Comparison of ENCODE assay signal across 8 mouse cellular contexts in the genomic region with DNA sequence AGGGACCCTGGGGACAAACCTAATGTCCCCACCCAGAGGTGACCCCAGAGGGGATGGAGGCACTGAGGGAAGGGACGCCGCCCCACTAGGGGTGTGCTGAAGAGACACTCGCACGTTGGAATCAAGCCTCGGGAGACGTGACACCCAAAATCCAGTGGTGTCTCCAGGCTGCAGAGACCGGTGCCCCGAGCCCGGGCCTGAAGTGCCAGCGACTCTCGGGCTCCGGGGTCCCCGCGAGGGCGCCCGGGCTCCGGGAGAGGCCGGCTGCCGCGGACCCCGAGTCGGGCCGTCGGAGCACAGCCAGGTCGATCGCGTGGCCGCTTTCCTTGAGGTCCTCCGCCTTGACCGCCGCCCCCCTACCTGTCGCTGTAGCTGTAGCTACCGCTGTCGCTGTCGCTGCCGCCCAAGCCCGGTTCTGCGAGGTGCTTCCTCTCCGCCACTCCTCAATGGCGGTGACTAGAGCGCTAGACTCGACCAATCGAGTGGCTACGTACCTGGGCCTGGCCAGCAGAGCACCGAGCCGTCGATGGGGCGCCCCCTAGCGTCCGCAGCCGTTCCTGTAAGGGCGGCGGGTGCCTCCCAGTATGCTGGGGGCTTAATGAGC. TPM values are rescaled to one million over a fixed set of nuclear protein-coding genes. Genes with fewer than 3 reads are reported as not detected.
DNase-seq lines count a peak whose midpoint lies in the region; ATAC-seq lines count a peak whose summit lies in the region.

Vps13d (minus strand) TSS at position 447 of the 604 bp plus-strand sequence.

- no peaks in the 10 kb centered on the region for H3K9me3 ChIP-seq in hindbrain, embryonic 15.5 days

- peak within 1 kb of the TSS; percentile 79 for H3K9ac ChIP-seq in hindbrain, embryonic 15.5 days

- DNase-seq in WW6 (ENCODE audit: low read depth, low spot score), result peak; percentile 74
- DNase-seq in cerebellum, postnatal 36 days, result peak; percentile 89 to 92
- DNase-seq in gastrocnemius, adult 18-20 months (ENCODE audit: low spot score), result peak; percentile 89
- DNase-seq in layer of hippocampus, postnatal 36 days, result peak; percentile 87
- DNase-seq in lung, postnatal 36 days, result peak; percentile 96
- DNase-seq in retina, embryonic 14.5 days (ENCODE audit: low spot score), result peak; percentile 96
- DNase-seq in thymus, postnatal 36 days, result peak; percentile 91

- H3K4me2 ChIP-seq in hindbrain, embryonic 15.5 days, result peak within 1 kb of the TSS; percentile 88

- peak; percentile 94 for ATAC-seq in hindbrain, embryonic 15.5 days (ENCODE audit: low FRiP score, low read depth)

- peak within 1 kb of the TSS; percentile 81 for H3K27ac ChIP-seq in hindbrain, embryonic 15.5 days (replicated peaks)

- H3K36me3 ChIP-seq in hindbrain, embryonic 15.5 days, result peaks cover 7% of the 10 kb centered on the region; the same call in 1 of the 2 replicates

- H3K27me3 ChIP-seq in hindbrain, embryonic 15.5 days, result no peaks in the 10 kb centered on the region

- H3K4me3 ChIP-seq in hindbrain, embryonic 15.5 days, result peak within 1 kb of the TSS; percentile 89

- H3K4me1 ChIP-seq in hindbrain, embryonic 15.5 days (replicated peaks), result peaks cover 20% of the 10 kb centered on the region

- WGBS in hindbrain, embryonic 15.5 days, result under 1% methylated on average over 52 of the region's 53 CpGs

RNA-seq across cellular contexts. Expression of gene Vps13d, which starts in this region (rescaled TPM):
- 10 to 100 TPM; 28.7 to 34.3 TPM for total RNA-seq in gastrocnemius, adult 18-20 months (2021)
- polyA plus RNA-seq in hindbrain, embryonic 15.5 days (2015; fragmentation: Nextera tagmentation; extraction: Ambion mirVana), result 10.2 and 11.2 TPM in 2 replicates
- total RNA-seq in layer of hippocampus, postnatal 36 days (2021), result 10 to 100 TPM; 66.2 to 71.8 TPM

Comparison
In these comparisons a context has a peak if more than half of its experiments do, and no peak if none do; other contexts are left out.
1. Peak in every context shown above with its lines: DNase-seq, ATAC-seq, H3K4me3 ChIP-seq and H3K27ac ChIP-seq.